Mouse (Mus musculus) right cerebral cortex, postnatal 4 days (tissue): Measurements from ENCODE around the gene Adk.
A peak's percentile ranks its signal among the peaks of the same experiment; 100 is the strongest.

Source experiments
- DNase-seq: peaks from one replicate; pipeline ENCODE4 v3.0.0-alpha.2; 2022

Gene Adk

DNA sequence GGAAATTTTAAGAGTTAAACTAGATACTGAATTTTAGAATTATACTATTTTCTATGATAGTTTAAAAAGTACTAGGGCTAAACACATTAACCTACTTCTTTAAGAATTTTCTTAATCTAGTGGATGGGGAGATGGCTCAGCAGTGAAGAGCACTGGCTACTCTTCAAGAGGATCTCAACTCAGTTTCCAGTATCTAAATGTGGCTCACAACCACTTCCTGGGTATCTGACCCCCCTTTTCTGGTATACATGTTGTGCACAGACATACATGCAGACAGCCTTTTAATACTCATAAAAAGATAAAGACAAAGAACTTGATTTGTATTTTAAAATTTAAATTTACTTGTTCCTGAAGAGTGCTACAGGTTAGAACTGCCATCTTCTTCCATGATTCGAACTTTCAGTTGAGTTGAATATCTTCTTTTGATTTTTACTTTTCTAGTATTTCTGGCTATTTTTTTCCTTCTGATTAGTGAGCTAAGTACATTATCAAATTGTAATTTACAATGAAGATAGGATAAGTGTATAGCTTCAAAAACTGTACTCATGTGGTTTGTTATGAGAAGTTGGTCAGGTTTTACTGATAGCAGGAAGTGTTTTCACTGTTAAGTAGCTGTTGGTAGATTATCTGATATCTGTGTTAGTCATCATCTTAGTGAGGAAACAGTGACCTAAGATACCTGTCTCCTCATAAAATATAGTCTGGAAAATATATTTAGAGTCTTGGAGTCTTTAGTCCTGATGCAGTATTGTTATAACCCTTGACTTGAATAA is 121.8 kb downstream of the Adk start:
- DNase-seq: no peak

DNA sequence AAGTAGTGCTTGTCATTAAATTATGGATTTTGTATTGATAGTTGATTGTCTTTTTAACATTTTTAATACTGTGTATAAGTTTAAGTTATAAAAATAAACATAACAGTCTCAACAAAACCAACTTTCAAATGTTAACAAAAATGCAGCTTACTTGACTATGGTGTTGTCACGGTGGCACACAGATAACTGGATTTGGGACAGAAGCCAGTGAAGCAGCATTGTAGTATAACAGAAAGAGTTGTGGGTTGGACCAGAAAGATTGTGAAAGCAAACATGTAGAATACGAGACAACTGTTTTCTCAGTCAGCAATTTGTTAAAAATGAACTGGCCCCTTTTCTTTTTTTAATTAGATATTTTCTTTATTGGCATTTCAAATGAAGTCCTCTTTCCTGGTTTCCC is 122.4 kb downstream of the Adk start:
- no peak for DNase-seq

DNA sequence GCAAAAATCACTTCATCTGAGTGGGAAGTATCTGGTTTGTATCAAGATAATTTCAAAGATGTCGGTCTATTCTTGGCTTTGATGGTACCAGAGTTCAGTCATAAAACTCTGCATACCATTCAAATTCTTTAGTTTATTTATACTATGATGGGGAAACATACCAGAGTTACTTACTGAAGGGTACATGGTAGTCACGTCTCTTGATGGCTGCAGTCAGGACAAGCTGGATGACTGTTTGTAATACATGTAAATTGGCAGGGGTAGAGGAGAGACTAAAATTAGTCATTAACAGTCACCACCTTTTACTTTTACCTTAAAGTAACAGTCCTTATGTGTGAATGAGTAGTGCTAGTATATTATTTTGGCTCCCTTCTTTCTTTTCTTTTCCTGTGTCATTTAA is 125.4 kb downstream of the Adk start:
- DNase-seq: no peak

- no peak for DNase-seq
Observed at GRCm38 (mm10) chr14:21178356-21178755, 126.0 kb downstream of the Adk start.

GRCm38 (mm10) chr14:21181053-21181452 is 128.7 kb downstream of the Adk start:
- DNase-seq: no peak

DNA sequence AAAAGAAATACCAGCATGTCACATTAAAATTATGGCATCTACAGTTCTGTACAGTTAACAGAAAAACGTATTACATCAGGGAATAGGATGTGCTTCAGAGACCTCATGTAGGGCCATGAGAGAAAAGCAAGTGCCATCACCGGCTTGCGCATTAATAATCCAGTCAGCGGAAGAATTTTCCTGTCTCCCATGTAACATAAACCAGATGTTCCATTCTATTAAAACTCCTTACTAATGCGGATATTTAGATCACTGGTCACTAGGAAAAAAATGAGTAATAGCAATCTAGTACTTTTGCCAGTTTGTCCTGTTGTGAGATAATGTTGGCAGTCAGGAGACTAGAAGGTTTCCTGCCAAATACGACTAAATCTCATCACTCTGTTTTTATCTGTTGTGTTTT is 139.6 kb downstream of the Adk start:
- DNase-seq: no peak

- DNase-seq: no peak
Observed at GRCm38 (mm10) chr14:21192749-21193148, 140.4 kb downstream of the Adk start.

DNA sequence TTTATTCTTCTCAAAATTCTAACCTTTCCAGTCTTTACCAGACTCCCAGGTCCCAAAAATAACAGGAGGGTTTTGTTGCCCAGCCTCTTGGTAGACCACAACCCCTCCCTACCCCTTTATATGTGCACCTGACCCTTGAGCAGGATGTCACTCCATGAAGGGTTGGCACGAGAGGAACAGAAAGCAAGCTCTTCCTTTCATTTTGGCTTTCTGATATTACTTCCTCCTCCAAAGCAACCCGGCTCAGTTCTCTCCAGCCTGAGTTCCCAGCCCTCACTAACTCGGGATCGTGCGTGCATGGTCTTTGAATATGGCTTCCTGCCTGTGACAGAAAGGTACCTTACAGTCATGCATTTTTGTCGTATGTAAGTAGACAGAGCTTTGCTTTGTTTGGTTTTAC is 142.0 kb downstream of the Adk start:
- no peak for DNase-seq

GRCm38 (mm10) chr14:21200850-21201249 is 148.5 kb downstream of the Adk start:
- no peak for DNase-seq

- no peak for DNase-seq
Observed at GRCm38 (mm10) chr14:21206472-21206871, 154.1 kb downstream of the Adk start.

GRCm38 (mm10) chr14:21221574-21222138 is 169.3 kb downstream of the Adk start:
- no peak for DNase-seq

GRCm38 (mm10) chr14:21222206-21222605 is 169.8 kb downstream of the Adk start:
- DNase-seq: no peak

DNA sequence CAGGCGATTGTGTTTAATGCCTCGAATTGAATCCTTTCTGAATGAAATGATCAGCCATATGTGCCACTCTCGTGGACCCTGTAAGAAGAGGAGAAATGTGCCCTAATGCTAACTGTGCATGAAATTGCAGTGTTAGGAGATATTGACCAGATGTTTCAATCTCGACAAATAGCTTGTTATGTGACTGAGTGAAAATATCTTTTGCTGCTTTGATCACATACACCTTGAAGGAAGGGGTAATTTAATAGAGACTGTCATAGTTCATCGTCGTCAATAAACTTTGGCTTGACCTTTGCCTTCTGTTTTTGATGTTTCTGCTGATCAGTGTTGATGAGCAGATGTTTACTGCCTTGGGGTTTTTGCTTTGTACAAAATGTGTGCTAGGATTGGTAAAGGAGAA is 171.1 kb downstream of the Adk start:
- DNase-seq: no peak

- no peak for DNase-seq
Observed at GRCm38 (mm10) chr14:21223971-21224635, 171.7 kb downstream of the Adk start.

DNA sequence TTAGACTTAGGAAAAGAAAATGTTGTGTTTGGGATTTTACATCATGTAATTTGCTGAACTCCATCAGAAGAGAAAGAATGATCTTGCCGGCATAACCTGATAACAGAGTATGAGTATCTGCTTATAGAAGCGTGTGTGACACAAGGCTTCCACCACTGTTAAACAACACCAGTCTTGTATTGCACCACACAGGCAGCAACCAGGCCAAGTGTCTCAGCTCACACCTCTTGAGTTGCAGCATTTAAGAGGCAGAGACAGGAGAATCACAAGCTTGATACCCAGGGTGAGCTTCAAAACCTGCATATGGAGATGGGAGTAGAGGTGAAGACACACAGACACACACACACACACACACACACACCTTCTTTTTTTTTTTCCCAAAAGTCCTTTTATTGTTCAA is 184.7 kb downstream of the Adk start:
- no peak for DNase-seq

GRCm38 (mm10) chr14:21241105-21241504 is 188.7 kb downstream of the Adk start:
- no peak for DNase-seq

DNA sequence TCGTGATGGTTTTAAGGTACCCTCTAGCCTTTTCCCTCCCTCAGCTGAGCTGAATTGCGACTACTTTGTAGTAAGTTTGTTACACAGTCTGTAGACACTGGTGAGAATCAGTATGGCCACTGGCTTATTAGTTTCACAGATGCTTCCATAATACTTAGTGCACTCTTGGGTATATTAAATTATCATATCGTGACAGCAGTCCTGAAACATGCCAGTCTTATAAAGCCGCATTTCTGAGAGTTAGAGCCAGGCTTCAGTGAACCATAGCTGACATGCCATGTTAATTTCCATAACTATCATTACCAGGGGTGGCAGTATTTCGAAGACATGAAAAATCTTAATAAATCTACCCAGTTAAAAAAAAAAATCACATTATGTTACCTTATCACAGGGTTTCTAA is 199.0 kb downstream of the Adk start:
- DNase-seq: no peak

DNA sequence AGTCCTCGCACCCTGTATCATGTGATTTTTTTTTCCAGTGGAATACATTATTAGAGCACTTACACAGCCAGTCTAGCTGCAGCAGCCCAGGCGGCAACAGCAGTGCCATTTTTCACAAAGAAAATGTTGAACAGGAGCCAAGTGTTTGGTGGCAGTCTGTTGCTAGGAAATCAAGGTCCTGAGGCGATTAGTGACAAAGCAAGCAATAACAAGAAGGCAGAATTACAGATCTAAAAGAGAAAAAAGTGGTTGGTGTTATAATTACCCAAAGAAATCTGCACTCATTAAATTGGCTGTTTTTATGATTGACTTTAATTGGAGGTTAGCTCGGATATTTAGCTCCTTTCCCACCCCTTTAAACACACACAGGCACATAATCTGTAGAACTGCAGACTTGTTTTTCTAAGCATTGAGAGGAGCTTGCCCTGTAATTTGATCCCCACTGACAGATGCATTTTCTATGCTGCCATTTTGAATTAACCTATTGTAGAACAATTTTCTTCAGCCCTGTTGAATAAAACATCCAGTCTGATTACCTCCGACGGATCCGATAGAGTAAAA is 200.0 kb downstream of the Adk start:
- DNase-seq: peak; percentile 22

GRCm38 (mm10) chr14:21253321-21253992 is 201.1 kb downstream of the Adk start:
- DNase-seq: peak; percentile 11

DNA sequence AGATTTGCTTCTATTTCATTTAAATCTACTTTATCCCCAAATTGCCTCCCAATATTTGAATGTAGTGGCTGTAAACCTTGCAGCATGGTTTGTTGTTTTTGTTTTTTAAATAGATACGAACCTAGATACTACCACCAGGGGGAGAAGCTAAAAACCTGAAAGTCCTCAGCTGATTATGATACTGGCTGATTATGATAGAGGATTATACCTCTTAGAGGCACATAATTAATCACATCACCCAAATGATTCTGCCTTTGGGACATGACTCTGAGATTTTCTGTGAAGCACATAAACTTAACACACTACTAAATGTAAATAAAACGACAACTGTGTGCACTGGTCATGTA is 201.6 kb downstream of the Adk start:
- DNase-seq: no peak

DNA sequence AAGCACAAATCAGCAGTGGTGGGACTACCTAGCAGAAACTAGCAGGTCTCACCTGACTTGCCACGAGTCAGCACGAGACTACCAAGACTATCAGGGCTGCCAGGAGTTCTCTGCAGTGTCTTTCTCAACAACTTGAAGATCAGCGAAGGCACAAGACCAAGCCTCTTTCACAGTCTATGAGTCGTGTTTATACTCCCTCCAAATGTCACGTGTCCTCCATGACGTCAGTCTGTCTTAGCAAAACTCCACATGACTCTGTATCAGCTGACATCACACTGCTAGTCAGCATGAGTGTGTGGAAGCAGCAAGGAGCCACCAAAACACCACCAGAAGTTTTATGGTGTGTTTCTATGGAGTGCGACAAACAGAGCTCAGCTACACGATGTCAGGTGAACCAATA is 215.9 kb downstream of the Adk start:
- DNase-seq: no peak

GRCm38 (mm10) chr14:21271472-21271871 is 219.1 kb downstream of the Adk start:
- no peak for DNase-seq

DNA sequence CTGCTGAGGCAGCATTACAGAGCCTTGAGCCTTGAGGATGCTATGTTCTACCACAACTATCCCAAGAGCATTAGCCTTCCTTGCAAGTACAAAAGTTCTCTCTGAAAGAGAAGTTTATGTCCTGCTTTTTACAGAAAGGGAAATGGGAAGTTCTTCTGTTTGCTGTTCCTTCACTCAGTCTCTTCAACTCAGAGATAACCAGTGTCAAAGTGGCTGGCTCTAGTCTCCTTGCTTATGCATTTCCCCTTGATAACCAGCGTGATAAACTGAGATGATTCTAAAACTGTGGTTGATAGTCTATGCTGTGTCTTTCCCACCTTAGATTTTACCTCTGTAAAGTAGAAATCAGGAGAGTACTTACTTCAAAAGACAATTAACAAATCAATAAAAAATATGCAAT is 223.4 kb downstream of the Adk start:
- no peak for DNase-seq

GRCm38 (mm10) chr14:21278290-21278689 is 225.9 kb downstream of the Adk start:
- DNase-seq: no peak
